Mouse (Mus musculus): ENCODE results near the gene Hmgcs1.

DNA sequence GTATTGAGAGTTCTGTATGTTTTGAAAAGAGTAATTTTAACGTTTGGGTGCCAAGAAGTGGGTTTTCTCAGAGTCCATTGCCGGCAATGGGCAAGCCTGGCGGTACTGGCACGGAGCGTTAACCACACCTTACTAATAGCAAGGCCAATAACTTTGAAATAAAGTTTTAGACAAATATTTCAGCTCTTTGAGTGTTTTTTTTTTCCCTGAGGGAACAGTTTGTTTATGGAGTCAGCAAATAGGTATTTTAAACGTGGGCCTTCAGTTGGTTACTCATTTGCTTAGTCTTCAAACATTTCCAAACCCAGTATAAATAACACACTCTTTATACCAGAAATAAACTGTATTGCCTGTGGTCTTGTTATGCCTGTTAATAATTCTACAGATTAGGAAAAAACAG is 17.7 kb downstream of the Hmgcs1 start:
- TF ChIP-seq CTCF (IDR thresholded peaks at IDR 0.05; ENCODE audit: low read depth) (no peak), EP300 (optimal IDR thresholded peaks at IDR 0.05) (no peak)
